Mouse (Mus musculus) CH12.LX (cell line): ENCODE results near the gene Rpl39. TPM values are rescaled to one million over a fixed set of nuclear protein-coding genes. Genes with fewer than 3 reads are reported as not detected.
A peak's percentile ranks its signal among the peaks of the same experiment; 100 is the strongest.

Experiments
- DNase-seq: peaks from one replicate; pipeline ENCODE4 v3.0.0-alpha.2; 2013; ENCODE audit errors: extremely low read depth
- H3K27ac ChIP-seq: 2 replicates; pipeline ENCODE4 v1.5.1; 2012; ENCODE audit warnings: low read depth, mild to moderate bottlenecking, control low read depth, moderate library complexity; ENCODE audit not compliant: insufficient read depth
- H3K27me3 ChIP-seq: replicated peaks from 2 replicates; pipeline ENCODE3; 2012; ENCODE audit warnings: inconsistent platforms
- H3K36me3 ChIP-seq, 2 experiments: replicated peaks in 1 of 2; 2 replicates each; pipeline versions ENCODE3 to v1.6.1; 2012; ENCODE audit warnings: inconsistent platforms in 1 of 2, low read length in 1 of 2, mild to moderate bottlenecking in 1 of 2, mixed read lengths in 1 of 2, moderate library complexity in 1 of 2; ENCODE audit not compliant: control insufficient read depth in 1 of 2, insufficient read depth in 1 of 2
- H3K4me1 ChIP-seq, 2 experiments: 2 replicates each; pipeline ENCODE4 v1.6.1; 2012; ENCODE audit warnings: inconsistent platforms in 1 of 2, moderate library complexity in 1 of 2; ENCODE audit not compliant: insufficient read depth in 2 of 2, control insufficient read depth in 1 of 2
- H3K4me2 ChIP-seq: 2 replicates; pipeline ENCODE4 v1.6.1; 2012; ENCODE audit warnings: low read depth, mild to moderate bottlenecking, control low read depth; ENCODE audit not compliant: poor library complexity, insufficient read depth, severe bottlenecking
- H3K4me3 ChIP-seq, 3 experiments: fragments of 150-350 bp in 1 of 3; sonication (generic) in 1 of 3; replicated peaks in 1 of 3; 2 replicates each; pipeline versions ENCODE3 to v1.5.1; 2011 to 2012; ENCODE audit warnings: low read depth in 2 of 3, low read length in 2 of 3, mild to moderate bottlenecking in 2 of 3, moderate library complexity in 2 of 3, control low read depth in 1 of 3, improper control_type of control experiment in 1 of 3, inconsistent platforms in 1 of 3, mixed read lengths in 1 of 3; ENCODE audit not compliant: poor library complexity in 1 of 3
- H3K79me2 ChIP-seq: replicated peaks from 2 replicates; pipeline ENCODE4 v1.6.1; 2012; ENCODE audit warnings: mild to moderate bottlenecking, moderate library complexity; ENCODE audit not compliant: control insufficient read depth, poor library complexity, insufficient read depth, severe bottlenecking; ENCODE audit errors: extremely low read depth
- H3K9ac ChIP-seq: 2 replicates; pipeline ENCODE4 v1.6.1; 2012; ENCODE audit warnings: low read depth, mild to moderate bottlenecking, control low read depth, moderate library complexity; ENCODE audit not compliant: insufficient read depth
- H3K9me3 ChIP-seq: replicated peaks from 2 replicates; pipeline ENCODE3; 2012; ENCODE audit warnings: low read length, inconsistent platforms, mixed read lengths
- BHLHE40 ChIP-seq: IDR thresholded peaks from 2 replicates; pipeline ENCODE4 v1.6.1; 2011; ENCODE audit warnings: mild to moderate bottlenecking, low read depth, low read length, improper control_type of control experiment
- CTCF ChIP-seq, 2 experiments: IDR thresholded peaks in 1 of 2; conservative IDR thresholded peaks in 1 of 2; 2 replicates each; pipeline ENCODE4 v1.5.1; 2011 to 2012; ENCODE audit warnings: low read depth in 2 of 2, low read length in 2 of 2, improper control_type of control experiment in 1 of 2, inconsistent platforms in 1 of 2, mild to moderate bottlenecking in 1 of 2, moderate library complexity in 1 of 2
- ELF1 ChIP-seq: IDR thresholded peaks from 2 replicates; pipeline ENCODE4 v1.6.1; 2014; ENCODE audit warnings: low read depth, mild to moderate bottlenecking, inconsistent platforms, low read length, improper control_type of control experiment
- MXI1 ChIP-seq: IDR thresholded peaks from 2 replicates; pipeline ENCODE4 v1.6.1; 2011; ENCODE audit warnings: mild to moderate bottlenecking, low read depth, low read length, improper control_type of control experiment
- NRF1 ChIP-seq: IDR thresholded peaks from 2 replicates; pipeline ENCODE4 v1.6.1; 2014; ENCODE audit warnings: low read depth, mild to moderate bottlenecking, inconsistent platforms, low read length, improper control_type of control experiment, moderate library complexity
- POLR2AphosphoS2 ChIP-seq: IDR thresholded peaks from 2 replicates; pipeline ENCODE4 v1.6.1; 2011; ENCODE audit warnings: low read depth, low read length, improper control_type of control experiment
- RAD21 ChIP-seq: IDR thresholded peaks from 2 replicates; pipeline ENCODE4 v1.6.1; 2011; ENCODE audit warnings: low read depth, mild to moderate bottlenecking, low read length, improper control_type of control experiment, moderate library complexity
- SIN3A ChIP-seq: IDR thresholded peaks from 2 replicates; pipeline ENCODE4 v1.6.1; 2012; ENCODE audit warnings: low read length, improper control_type of control experiment, inconsistent platforms
- SMC3 ChIP-seq: IDR thresholded peaks from 2 replicates; pipeline ENCODE4 v1.6.1; 2011; ENCODE audit warnings: low read depth, low read length, improper control_type of control experiment
- USF1 ChIP-seq: IDR thresholded peaks from 2 replicates; pipeline ENCODE4 v1.6.1; 2014; ENCODE audit warnings: low read depth, mild to moderate bottlenecking, inconsistent platforms, low read length, improper control_type of control experiment
- USF2 ChIP-seq: conservative IDR thresholded peaks from 2 replicates; pipeline ENCODE4 v1.6.1; 2011; ENCODE audit warnings: low read depth, low read length, improper control_type of control experiment
- ZC3H11A ChIP-seq: IDR thresholded peaks from 2 replicates; pipeline ENCODE4 v1.6.1; 2012; ENCODE audit warnings: low read depth, mild to moderate bottlenecking, inconsistent platforms, low read length, improper control_type of control experiment
- dilution Hi-C: fragments of 300-500 bp; cut with MboI; formaldehyde crosslinking; loops from 2 replicates; pipeline ENCODE4 v1.14.3; 2020; ENCODE audit warnings: low sequenced_read_pairs; ENCODE audit not compliant: extremely low pct_unique_long_range_greater_than_20kb, extremely low pct_ligation_motif_present
- in situ Hi-C: fragments of 300-500 bp; cut with MboI; formaldehyde crosslinking; loops from 3 replicates; pipeline ENCODE4 v1.14.3; 2019; ENCODE audit warnings: low sequenced_read_pairs, low pct_ligation_motif_present, low pct_unique_long_range_greater_than_20kb, mixed read lengths
- polyA plus RNA-seq: library from polyadenylated mRNA; unstranded; fragments of >175 nt; gene quantifications from 2 replicates; pipeline ENCODE4 v1.2.1, GENCODE M21; 2012; ENCODE audit warnings: low read depth; ENCODE audit not compliant: insufficient read length
- total RNA-seq, 2 experiments: library from RNA; depleted of rRNA; stranded (reverse); fragments of 300-350 nt in 1 of 2; fragments of >200 nt in 1 of 2; gene quantifications; 2 replicates each; pipeline ENCODE4 v1.2.3; 2012 to 2014

Gene Rpl39
- total and polyA plus RNA-seq, 3 experiments: 1,227 to 2,172 (median 2,129) TPM

DNA sequence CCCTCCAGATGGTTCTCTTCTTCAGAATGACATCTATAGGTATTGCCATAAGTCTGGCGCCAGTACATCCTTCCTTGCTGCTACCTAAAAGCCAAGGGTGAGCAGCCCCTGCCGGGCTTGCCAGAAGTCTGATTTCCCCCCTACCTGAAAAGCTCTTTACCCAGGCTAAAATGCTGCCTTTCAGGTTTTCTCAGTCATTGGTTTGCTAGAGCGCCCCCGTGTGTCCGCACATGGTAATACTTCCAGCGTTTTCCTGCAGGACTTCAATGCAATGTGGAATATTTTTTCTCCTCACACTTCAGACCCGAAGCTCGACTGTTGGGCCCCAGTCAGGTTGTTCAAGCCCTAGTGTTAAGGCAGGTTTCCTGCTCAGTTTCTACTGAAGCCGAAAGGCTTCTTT, 42.5 kb downstream of the Rpl39 start:
- no peak overlapping the region for H3K4me3 ChIP-seq
- H3K27ac ChIP-seq: no peak overlapping the region
- H3K4me1 ChIP-seq: no peaks in the 10 kb centered on the region
- H3K79me2 ChIP-seq: no peaks in the 10 kb centered on the region
- H3K27me3 ChIP-seq: no peaks in the 10 kb centered on the region
- no peak overlapping the region for H3K9ac ChIP-seq
- H3K4me2 ChIP-seq: no peak overlapping the region
- H3K9me3 ChIP-seq: no peaks in the 10 kb centered on the region
- DNase-seq: peak; percentile 35
- in situ Hi-C loops: no loop called here
- no peak for TF ChIP-seq ZC3H11A
- TF ChIP-seq ELF1: no peak
- TF ChIP-seq NRF1: no peak
- peak; percentile 36 for TF ChIP-seq RAD21
- TF ChIP-seq BHLHE40: no peak
- no peak for TF ChIP-seq POLR2AphosphoS2
- TF ChIP-seq MXI1: no peak
- TF ChIP-seq USF2: no peak
- peak; percentile 32 for TF ChIP-seq SMC3
- TF ChIP-seq SIN3A: no peak
- peak; percentile 31 to 64 for TF ChIP-seq CTCF (conservative IDR thresholded peaks at IDR 0.05 in 1 of 2, IDR thresholded peaks at IDR 0.05 in 1 of 2; ENCODE audit: low read depth in 2 of 2, low read length in 2 of 2)
- no peak for TF ChIP-seq USF1
- TF ChIP-seq, all 38 proteins: peak for 3
- dilution Hi-C loops: no loop called here
- no peaks in the 10 kb centered on the region for H3K36me3 ChIP-seq

Other genes starting within 250 kb of the Rpl39 start
- gene Ube2a, start 211.5 kb downstream of the Rpl39 start, total RNA-seq (2012; rRNA removed): 30.7 and 48.7 TPM in 2 replicates
- gene Ube2a, start 211.5 kb downstream of the Rpl39 start, total RNA-seq (2014; rRNA removed): 90.4 and 96.7 TPM in 2 replicates
- gene Ube2a, start 211.5 kb downstream of the Rpl39 start, polyA plus RNA-seq: 96.6 and 141 TPM in 2 replicates
- 18.6 and 26.7 TPM in 2 replicates for gene C330007P06Rik, start 211.3 kb downstream of the Rpl39 start, total RNA-seq (2012; rRNA removed)
- gene C330007P06Rik, start 211.3 kb downstream of the Rpl39 start, total RNA-seq (2014; rRNA removed): 61.2 and 70.3 TPM in 2 replicates
- gene C330007P06Rik, start 211.3 kb downstream of the Rpl39 start, polyA plus RNA-seq: 47.9 and 53.0 TPM in 2 replicates
- 7.0 and 10.1 TPM in 2 replicates for gene Nkrf, start 182.5 kb downstream of the Rpl39 start, total RNA-seq (2012; rRNA removed)
- gene Nkrf, start 182.5 kb downstream of the Rpl39 start, total RNA-seq (2014; rRNA removed): 19.5 and 22.5 TPM in 2 replicates
- 18.8 and 19.7 TPM in 2 replicates for gene Nkrf, start 182.5 kb downstream of the Rpl39 start, polyA plus RNA-seq
- gene Sept6, start 93.6 kb downstream of the Rpl39 start, total RNA-seq (2012; rRNA removed): 88.1 and 98.8 TPM in 2 replicates
- gene Sept6, start 93.6 kb downstream of the Rpl39 start, total RNA-seq (2014; rRNA removed): 94.1 and 94.4 TPM in 2 replicates
- gene Sept6, start 93.6 kb downstream of the Rpl39 start, polyA plus RNA-seq: 180 and 214 TPM in 2 replicates
- gene Sowahd, start 36.6 kb downstream of the Rpl39 start, total RNA-seq (2012; rRNA removed): not detected in 2 replicates
- not detected in 2 replicates for gene Sowahd, start 36.6 kb downstream of the Rpl39 start, total RNA-seq (2014; rRNA removed)
- not detected in 2 replicates for gene Sowahd, start 36.6 kb downstream of the Rpl39 start, polyA plus RNA-seq
- 14.2 and 15.2 TPM in 2 replicates for gene Upf3b, start 24.9 kb upstream of the Rpl39 start, total RNA-seq (2012; rRNA removed)
- 13.4 and 15.7 TPM in 2 replicates for gene Upf3b, start 24.9 kb upstream of the Rpl39 start, total RNA-seq (2014; rRNA removed)
- gene Upf3b, start 24.9 kb upstream of the Rpl39 start, polyA plus RNA-seq: 49.6 and 57.7 TPM in 2 replicates
- gene Nkap, start 41.4 kb upstream of the Rpl39 start, total RNA-seq (2012; rRNA removed): 10.5 and 11.6 TPM in 2 replicates
- gene Nkap, start 41.4 kb upstream of the Rpl39 start, total RNA-seq (2014; rRNA removed): 19.4 TPM in 2 replicates
- gene Nkap, start 41.4 kb upstream of the Rpl39 start, polyA plus RNA-seq: 17.4 and 28.2 TPM in 2 replicates
- not detected in 2 replicates for gene Akap14, start 83.4 kb upstream of the Rpl39 start, total RNA-seq (2012; rRNA removed)
- gene Akap14, start 83.4 kb upstream of the Rpl39 start, total RNA-seq (2014; rRNA removed): not detected in 2 replicates
- gene Akap14, start 83.4 kb upstream of the Rpl39 start, polyA plus RNA-seq: 0.17 TPM in 1 of 2 replicates, not detected in the other
- gene Ndufa1, start 105.8 kb upstream of the Rpl39 start, total RNA-seq (2012; rRNA removed): 268 and 273 TPM in 2 replicates
- 165 and 188 TPM in 2 replicates for gene Ndufa1, start 105.8 kb upstream of the Rpl39 start, total RNA-seq (2014; rRNA removed)
- gene Ndufa1, start 105.8 kb upstream of the Rpl39 start, polyA plus RNA-seq: 190 and 191 TPM in 2 replicates
- gene Rnf113a1, start 105.8 kb upstream of the Rpl39 start, total RNA-seq (2012; rRNA removed): 9.6 and 12.5 TPM in 2 replicates
- gene Rnf113a1, start 105.8 kb upstream of the Rpl39 start, total RNA-seq (2014; rRNA removed): 10.0 and 11.0 TPM in 2 replicates
- 9.9 and 11.1 TPM in 2 replicates for gene Rnf113a1, start 105.8 kb upstream of the Rpl39 start, polyA plus RNA-seq
- gene Gm9, start 125.6 kb upstream of the Rpl39 start, total RNA-seq (2012; rRNA removed): not detected in 2 replicates
- not detected in 2 replicates for gene Gm9, start 125.6 kb upstream of the Rpl39 start, total RNA-seq (2014; rRNA removed)
- not detected in 2 replicates for gene Gm9, start 125.6 kb upstream of the Rpl39 start, polyA plus RNA-seq
- gene Rhox1, start 136.9 kb upstream of the Rpl39 start, total RNA-seq (2012; rRNA removed): not detected in 2 replicates
- gene Rhox1, start 136.9 kb upstream of the Rpl39 start, total RNA-seq (2014; rRNA removed): not detected in 2 replicates
- gene Rhox1, start 136.9 kb upstream of the Rpl39 start, polyA plus RNA-seq: not detected in 2 replicates
- gene Rhox2a, start 159.6 kb upstream of the Rpl39 start, total RNA-seq (2012; rRNA removed): 0.21 TPM in 1 of 2 replicates, not detected in the other
- gene Rhox2a, start 159.6 kb upstream of the Rpl39 start, total RNA-seq (2014; rRNA removed): not detected in 2 replicates
- not detected in 2 replicates for gene Rhox2a, start 159.6 kb upstream of the Rpl39 start, polyA plus RNA-seq
- not detected in 2 replicates for gene Rhox3a, start 164.5 kb upstream of the Rpl39 start, total RNA-seq (2012; rRNA removed)
- not detected in 2 replicates for gene Rhox3a, start 164.5 kb upstream of the Rpl39 start, total RNA-seq (2014; rRNA removed)
- gene Rhox3a, start 164.5 kb upstream of the Rpl39 start, polyA plus RNA-seq: 0.52 TPM in 1 of 2 replicates, not detected in the other
- 3.8 and 4.8 TPM in 2 replicates for gene Rhox4a, start 179.9 kb upstream of the Rpl39 start, total RNA-seq (2012; rRNA removed)
- gene Rhox4a, start 179.9 kb upstream of the Rpl39 start, total RNA-seq (2014; rRNA removed): 7.2 and 8.2 TPM in 2 replicates
- gene Rhox4a, start 179.9 kb upstream of the Rpl39 start, polyA plus RNA-seq: 32.8 TPM in 1 of 2 replicates, not detected in the other